Mouse (Mus musculus) kidney, postnatal 14 days (tissue): ENCODE measurements at regions not wholly inside any gene's neighbourhood (a gene's known extent, or its start where the extent isn't known, plus 50 kb on each side); places are given as distances from the start of the nearest gene placed in this dataset.
"Not testable (repeated sequence)": the region's sequence is repeated elsewhere in the genome, so short reads cannot be mapped to it uniquely, and the experiment has no call there.

ENCODE experiments used
- DNase-seq: peaks from one replicate; pipeline ENCODE4 v3.0.0; 2022; ENCODE audit warnings: mixed read lengths

GRCm38 (mm10) chr5:75410240-75411186, 164.2 kb upstream of the Kit start:
- no peak for DNase-seq

GRCm38 (mm10) chr5:75419282-75419681, 155.4 kb upstream of the Kit start:
- not testable (repeated sequence) for DNase-seq

DNA sequence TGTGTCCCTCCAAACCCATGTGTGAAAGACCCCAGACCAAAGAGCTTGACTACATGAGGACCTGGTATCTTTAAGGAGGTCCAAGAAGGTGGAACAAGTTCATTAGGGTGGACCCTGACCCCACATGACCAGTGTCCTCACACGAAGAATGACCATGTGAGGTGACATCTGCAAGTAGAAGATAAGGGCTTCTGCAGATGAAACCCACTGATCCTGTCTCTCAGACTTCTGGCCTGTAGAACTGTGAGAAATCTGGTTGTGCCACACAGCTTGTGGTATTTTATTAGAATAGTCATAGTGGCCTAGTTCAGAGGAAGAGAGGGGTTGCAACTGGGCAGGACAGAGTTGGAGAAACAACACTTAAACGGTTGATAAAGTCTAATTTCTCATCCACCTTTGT, 141.8 kb upstream of the Kit start:
- DNase-seq: no peak

DNA sequence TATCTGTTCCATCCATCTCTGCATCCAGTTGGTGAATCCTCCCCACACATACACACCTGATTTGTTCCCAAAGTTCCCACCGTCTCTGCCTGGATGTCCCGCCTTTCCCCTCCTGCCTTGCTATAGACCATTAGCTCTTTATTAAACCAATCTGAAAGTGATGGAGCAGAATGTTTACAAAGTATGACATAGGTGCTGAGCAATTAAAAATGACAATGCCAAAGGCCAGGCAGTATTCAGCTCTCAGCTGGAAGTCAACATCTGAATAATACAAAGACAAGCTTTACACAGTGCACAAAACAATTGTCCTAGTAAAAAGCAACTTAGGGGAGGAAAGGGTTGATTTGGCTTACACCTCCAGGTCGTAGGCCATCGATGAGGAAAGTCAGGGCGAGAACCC, 136.8 kb upstream of the Kit start:
- no peak for DNase-seq

DNA sequence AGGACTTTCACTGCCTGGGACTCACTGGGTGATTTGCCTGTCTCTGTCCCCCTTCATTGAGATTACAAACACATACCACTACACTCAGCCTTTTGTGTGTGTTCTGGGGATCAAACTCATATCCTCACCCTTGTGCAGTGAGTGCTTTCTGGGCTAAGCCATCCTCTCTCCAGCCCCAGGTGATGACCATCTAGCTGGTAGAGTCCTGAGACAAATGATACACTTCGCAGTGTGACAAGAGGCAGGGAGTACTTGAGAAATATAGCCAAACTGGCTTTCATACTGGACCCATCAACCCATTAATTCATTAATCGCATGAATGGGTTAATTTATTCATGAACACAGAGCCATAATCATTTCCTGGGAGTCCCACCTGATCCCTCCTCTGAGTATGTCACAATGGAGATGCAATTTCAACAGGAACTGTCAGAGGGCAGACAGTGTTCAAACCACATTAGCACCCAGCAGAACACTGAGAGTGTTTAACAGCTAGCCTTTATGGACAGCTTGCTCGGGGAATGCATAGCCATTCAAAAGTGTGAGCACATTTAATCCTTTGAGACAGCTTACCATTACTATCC, 130.6 kb upstream of the Kit start:
- DNase-seq: no peak

- DNase-seq: no peak
Observed at GRCm38 (mm10) chr5:75446386-75446785, 128.3 kb upstream of the Kit start.

- no peak for DNase-seq
Observed at GRCm38 (mm10) chr5:75449913-75450525, 124.7 kb upstream of the Kit start.

DNA sequence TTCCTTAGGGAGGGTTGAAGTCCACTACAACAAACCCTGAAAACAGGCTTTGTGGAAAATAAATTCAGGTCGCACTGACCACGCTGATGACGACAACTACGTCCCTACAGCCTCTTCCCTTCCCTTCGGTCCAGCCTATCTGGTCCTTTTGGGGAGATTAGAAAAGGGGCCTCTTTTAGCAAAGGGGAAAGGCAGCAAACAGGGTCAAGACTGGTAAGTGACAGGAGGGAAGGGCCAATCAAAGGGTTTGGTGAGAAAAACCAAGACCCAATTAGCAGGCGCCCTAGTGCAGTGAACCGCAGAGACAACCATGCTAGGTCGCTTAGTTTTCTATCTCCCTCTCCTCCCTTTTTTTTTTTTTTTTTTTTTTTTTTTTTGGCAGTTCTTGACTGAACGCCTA, 124.2 kb upstream of the Kit start:
- DNase-seq: no peak

DNA sequence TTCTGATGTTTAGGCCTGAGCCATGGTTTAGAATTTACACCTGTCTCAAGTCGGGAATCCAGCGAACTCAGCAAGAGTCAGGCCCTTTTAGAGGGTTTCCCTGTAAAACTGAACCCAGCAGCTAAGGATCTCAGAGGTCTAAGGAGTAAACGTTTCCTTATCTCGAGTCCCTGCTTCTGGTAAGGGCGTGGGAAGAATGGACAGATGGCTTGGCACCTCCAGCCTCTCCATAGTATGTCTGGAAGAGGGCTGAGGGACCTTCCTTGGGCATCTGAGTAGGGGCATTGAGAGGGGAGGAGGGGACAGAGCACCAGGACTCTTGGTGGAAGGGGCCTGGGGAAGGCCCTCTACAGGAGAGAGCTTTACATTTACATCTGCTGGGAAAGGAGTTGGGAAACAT, 123.6 kb upstream of the Kit start:
- no peak for DNase-seq

DNA sequence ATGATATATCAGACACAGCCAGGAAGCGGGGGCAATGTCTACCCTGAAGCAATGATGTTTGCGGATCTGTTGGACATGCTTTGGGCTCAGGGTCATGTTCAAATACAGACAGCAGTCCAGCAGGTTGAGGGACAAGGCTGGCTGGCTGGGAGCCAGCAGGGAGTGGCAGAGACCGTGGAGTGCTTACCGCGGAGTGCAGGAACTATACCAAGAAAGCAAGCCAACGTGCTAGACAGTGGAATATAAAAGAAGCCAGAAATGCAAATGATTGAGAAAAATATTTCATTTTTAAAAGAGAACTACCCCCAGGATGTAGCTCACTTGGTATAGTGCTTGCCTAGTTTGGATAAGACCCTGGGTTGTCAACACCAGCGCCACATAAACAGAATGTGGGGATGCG, 123.0 kb upstream of the Kit start:
- DNase-seq: peak; percentile 47

DNA sequence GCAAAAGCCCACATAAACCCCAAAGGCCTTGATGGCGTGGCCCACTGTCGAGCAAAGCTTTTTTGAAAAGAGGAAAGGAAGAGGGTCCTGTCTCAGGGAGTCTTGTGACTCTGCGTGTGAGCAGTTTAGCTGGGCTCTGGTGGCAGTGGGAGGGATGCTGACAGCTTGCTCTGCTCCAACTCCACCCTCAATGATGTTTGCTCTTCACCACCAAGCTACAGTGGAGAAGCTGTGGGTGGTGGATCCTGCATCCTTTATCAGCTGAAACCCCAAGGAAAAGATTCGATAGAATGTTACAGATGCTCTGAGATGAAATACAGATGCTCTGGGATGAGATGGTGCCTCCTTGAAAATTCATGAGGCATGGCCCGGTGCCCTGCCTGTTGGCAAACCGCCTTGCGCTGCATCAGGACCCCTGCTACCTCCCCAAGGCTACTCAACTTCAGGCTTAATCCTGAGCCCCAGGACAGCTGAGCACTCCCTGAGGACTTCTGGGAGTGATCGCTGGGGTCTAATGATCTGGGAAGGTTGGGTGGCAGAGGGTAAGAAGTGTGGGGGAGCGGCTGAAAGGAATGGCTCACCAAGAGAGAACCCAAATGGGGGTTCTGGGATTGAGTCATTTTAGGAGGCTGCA, 120.8 kb upstream of the Kit start:
- no peak for DNase-seq

- no peak for DNase-seq
Observed at GRCm38 (mm10) chr5:75454961-75455541, 119.7 kb upstream of the Kit start.

DNA sequence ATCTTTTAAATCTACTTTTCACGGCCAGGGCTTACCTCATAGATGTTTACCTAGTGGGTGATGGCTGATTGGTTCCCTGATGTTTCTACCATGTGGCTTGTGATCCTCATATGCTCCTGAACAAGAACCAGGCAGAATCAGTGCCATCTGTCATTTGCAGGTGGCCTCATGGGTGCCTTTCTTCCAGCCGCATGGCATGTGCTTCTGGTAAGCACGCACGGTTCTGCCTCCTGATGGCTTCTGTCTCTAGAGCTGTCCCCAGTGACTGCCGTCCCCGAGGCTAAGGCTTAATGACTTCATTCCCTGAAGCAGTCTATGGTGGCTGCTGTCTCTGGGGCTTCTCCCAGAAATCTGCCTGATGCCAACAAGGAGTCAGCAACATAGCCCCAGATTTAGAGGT, 117.3 kb upstream of the Kit start:
- no peak for DNase-seq

DNA sequence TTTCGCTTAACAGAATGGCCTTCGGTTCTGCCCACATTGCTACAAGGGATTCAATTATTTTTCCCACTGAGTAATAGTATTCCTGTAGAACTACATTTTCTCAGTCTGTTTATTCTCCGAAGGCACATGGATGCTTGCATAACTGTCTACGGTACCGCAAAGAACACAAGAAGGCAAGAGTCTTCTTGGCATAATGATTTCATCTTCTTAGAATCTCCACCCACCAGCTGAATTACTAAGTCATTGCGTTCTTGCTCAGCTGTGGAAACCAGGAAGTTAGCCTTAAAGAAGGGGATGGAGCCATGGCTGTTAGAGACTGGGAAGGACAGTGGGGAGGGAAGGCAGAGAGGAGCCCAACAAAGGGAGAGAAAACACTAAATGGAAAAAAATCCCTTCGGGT, 116.4 kb upstream of the Kit start:
- DNase-seq: no peak

- DNase-seq: no peak
Observed at GRCm38 (mm10) chr5:75459758-75460354, 114.9 kb upstream of the Kit start.

GRCm38 (mm10) chr5:75460414-75461025, 114.2 kb upstream of the Kit start:
- no peak for DNase-seq

DNA sequence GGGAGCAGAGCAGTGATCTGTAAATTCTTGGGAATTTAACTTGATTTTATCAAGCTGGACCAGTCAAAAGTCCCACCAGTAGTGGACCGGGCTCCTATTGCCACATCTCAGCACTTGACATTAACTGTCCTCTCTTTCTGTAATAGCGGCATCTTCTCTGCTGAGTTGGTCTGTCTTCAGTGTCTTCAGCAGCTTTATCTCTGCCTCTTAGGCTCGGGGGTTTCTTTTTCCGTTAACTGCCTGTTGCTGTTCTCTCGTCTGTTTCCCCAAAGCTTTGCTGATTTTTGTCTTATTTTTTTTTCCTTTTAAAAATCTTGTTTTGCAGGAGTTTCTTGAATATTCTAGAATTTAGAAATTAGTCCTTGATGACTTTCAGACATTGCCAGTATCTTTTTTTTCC, 113.3 kb upstream of the Kit start:
- DNase-seq: no peak

- DNase-seq: peak; percentile 29
Observed at GRCm38 (mm10) chr5:75463591-75463990, 111.1 kb upstream of the Kit start.

- DNase-seq: no peak
Observed at GRCm38 (mm10) chr5:75465701-75466100, 109.0 kb upstream of the Kit start.

- DNase-seq: no peak
Observed at GRCm38 (mm10) chr5:75466941-75467340, 107.8 kb upstream of the Kit start.

DNA sequence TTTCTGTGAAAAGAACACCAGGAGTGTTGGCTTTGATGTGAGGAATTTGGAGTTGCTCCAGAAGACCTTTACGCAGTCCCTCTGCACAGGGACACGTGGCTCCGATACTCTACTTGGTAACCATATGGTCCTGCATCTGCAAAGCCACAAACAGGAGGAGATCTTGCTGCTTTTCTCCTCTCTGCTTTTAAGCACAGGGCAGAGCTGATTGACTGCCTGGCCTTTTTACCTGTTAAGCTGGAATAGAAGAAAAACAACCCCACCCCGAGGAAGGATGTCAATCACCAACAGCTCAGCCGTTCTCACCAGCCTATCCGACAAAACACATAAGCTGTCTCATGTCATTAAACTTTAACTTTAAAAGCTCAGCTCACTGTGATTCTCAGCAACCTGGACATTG, 106.8 kb upstream of the Kit start:
- peak; percentile 51 for DNase-seq

GRCm38 (mm10) chr5:75471010-75471409, 103.7 kb upstream of the Kit start:
- DNase-seq: no peak
